Mouse (Mus musculus): ENCODE results near the gene Ache. TPM values are rescaled to one million over a fixed set of nuclear protein-coding genes. Genes with fewer than 3 reads are reported as not detected.
A peak's percentile ranks its signal among the peaks of the same experiment; 100 is the strongest.

Ache gene
- polyA plus RNA-seq, 1 experiment from 2014 or later: 23.5 TPM

DNA sequence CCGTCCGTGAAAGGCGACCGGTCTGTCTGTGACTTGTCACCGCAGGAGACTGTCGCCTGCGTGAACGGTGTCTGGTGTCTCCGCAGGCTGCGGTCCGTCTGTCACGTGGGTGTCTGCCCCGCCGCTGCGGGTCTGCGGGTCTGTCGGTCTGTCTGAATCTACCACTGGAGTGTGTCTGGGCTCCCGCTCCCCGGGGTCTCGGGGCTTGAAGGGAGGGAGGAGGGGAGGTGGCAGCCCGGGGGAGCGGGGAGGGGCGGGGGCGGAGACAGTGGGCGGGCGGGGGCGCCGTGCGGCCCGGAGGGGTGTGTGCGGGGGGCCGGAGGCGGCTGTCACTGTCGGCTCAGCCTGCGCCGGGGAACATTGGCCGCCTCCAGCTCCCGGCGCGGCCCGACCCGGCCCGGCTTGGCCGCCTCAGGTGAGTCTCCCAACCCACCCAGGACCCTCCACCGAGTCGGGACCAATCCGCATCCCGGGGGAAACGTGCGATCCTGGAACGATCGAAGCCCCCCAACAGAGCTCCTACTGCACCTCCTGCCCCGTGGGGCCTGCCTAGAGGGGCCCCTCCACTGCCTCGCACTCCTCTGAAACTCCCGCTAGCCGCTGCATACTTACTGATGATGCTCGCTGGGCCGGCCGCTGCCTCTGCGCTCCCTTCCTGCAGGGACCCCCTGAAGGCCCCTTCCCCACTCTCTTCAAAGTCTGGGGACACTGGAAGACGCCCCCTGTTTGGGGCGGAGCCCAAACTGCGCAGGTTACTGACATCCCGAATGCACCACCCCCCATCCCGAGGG lies 829 bp downstream of the Ache start:
- ATAC-seq (ENCODE audit: insufficient number of reproducible peaks, low FRiP score): peak; percentile 26; the same call in 1 of the 2 replicates
- H3K4me2 ChIP-seq: peak overlapping the region; percentile 86
- peak overlapping the region; percentile 69 for H3K9ac ChIP-seq
- H3K9me3 ChIP-seq (replicated peaks): no peaks in the 10 kb centered on the region
- peak overlapping the region; percentile 70 for H3K27ac ChIP-seq (ENCODE audit: poor library complexity, severe bottlenecking)
- H3K4me1 ChIP-seq (replicated peaks): peaks cover 44% of the 10 kb centered on the region
- under 1% methylated on average over 45 of the region's 65 CpGs for WGBS
- H3K4me3 ChIP-seq: peak overlapping the region; percentile 45
- no peaks in the 10 kb centered on the region for H3K36me3 ChIP-seq
- H3K27me3 ChIP-seq (replicated peaks): peaks cover 45% of the 10 kb centered on the region

DNA sequence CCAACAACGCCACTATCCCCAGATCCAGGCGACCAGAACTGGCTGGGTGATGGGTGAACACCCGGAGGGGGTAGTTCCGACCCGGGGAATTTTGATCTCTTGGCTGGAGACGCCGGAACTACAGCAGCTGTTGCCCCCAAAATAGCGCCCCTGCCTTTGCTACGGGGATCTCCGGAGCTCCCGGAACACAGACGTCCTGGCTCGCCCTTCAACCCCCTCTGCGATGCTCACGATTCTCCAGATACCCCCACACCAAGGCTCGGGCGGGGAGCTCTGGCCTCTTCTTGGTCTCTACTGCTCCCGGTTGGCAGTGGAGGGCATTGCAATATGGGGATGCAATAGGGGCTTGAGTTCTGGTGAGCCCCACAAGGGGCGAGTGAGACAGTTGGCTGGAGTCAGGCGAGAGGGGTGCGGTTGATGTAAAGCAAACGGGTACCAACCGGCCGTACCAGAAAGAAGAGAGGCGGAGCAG lies 1.7 kb downstream of the Ache start:
- WGBS: 1% methylated on average over 25 of the region's 25 CpGs
- peak overlapping the region; percentile 86 for H3K4me2 ChIP-seq
- H3K9me3 ChIP-seq (replicated peaks): no peaks in the 10 kb centered on the region
- ATAC-seq (ENCODE audit: insufficient number of reproducible peaks, low FRiP score): peak; percentile 7; the same call in 1 of the 2 replicates
- H3K9ac ChIP-seq: peak overlapping the region; percentile 69
- peaks cover 47% of the 10 kb centered on the region for H3K4me1 ChIP-seq (replicated peaks)
- peak overlapping the region; percentile 45 for H3K4me3 ChIP-seq
- H3K36me3 ChIP-seq: no peaks in the 10 kb centered on the region
- peak overlapping the region; percentile 70 for H3K27ac ChIP-seq (ENCODE audit: poor library complexity, severe bottlenecking)
- peaks cover 45% of the 10 kb centered on the region for H3K27me3 ChIP-seq (replicated peaks)

DNA sequence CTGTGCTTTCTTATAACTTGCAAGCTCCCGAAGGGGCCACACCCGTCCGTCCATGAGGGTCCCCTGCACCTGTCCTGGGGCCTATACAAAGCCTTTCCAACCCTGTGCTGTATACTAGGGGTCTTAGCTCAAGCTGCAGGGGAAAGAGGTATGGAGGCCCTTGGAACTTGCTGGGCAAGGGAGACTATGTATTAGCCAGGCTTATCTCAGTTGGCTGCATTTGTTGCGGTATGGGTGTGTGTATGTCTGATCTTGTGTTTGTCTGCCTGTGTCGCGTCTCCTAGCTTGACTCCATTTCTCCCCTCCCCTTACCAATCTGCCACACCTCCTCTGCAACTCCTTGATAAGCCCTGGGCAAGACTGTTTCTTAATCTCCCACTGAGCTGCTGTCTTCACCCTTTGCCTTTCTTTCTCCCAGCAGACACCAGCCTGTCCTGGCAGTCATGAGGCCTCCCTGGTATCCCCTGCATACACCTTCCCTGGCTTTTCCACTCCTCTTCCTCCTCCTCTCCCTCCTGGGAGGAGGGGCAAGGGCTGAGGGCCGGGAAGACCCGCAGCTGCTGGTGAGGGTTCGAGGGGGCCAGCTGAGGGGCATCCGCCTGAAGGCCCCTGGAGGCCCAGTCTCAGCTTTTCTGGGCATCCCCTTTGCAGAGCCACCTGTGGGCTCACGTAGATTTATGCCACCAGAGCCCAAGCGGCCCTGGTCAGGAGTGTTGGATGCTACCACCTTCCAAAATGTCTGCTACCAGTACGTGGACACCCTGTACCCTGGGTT lies 2.5 kb downstream of the Ache start:
- no peaks in the 10 kb centered on the region for H3K9me3 ChIP-seq (replicated peaks)
- H3K27me3 ChIP-seq (replicated peaks): peaks cover 45% of the 10 kb centered on the region
- ATAC-seq (ENCODE audit: insufficient number of reproducible peaks, low FRiP score): peak; percentile 48
- H3K4me2 ChIP-seq: peak overlapping the region; percentile 86
- peak overlapping the region; percentile 45 for H3K4me3 ChIP-seq
- H3K4me1 ChIP-seq (replicated peaks): peaks cover 48% of the 10 kb centered on the region
- WGBS: 40% methylated on average over 13 of the region's 13 CpGs
- H3K9ac ChIP-seq: peak overlapping the region; percentile 69
- no peaks in the 10 kb centered on the region for H3K36me3 ChIP-seq
- H3K27ac ChIP-seq (ENCODE audit: poor library complexity, severe bottlenecking): peak overlapping the region; percentile 70

DNA sequence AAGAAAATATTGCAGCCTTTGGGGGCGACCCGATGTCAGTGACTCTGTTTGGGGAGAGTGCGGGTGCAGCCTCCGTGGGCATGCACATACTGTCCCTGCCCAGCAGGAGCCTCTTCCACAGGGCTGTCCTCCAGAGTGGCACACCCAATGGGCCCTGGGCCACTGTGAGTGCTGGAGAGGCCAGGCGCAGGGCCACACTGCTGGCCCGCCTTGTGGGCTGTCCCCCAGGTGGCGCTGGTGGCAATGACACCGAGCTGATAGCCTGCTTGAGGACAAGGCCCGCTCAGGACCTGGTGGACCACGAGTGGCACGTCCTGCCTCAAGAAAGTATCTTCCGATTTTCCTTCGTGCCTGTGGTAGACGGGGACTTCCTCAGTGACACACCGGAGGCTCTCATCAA lies 3.4 kb downstream of the Ache start:
- Histone ChIP-seq H3K4me2 (peak overlapping the region; percentile 86), H3K9ac (peak overlapping the region; percentile 69; the same call in 1 of the 2 replicates), H3K4me3 (peak overlapping the region; percentile 27), H3K9me3 (replicated peaks) (no peaks in the 10 kb centered on the region), H3K36me3 (peaks cover 8% of the 10 kb centered on the region), H3K4me1 (replicated peaks) (peaks cover 56% of the 10 kb centered on the region), H3K27ac (ENCODE audit: poor library complexity, severe bottlenecking) (peak overlapping the region; percentile 41; the same call in 1 of the 2 replicates), H3K27me3 (replicated peaks) (peaks cover 45% of the 10 kb centered on the region)
- peak; percentile 58 for ATAC-seq (ENCODE audit: insufficient number of reproducible peaks, low FRiP score)
- WGBS: 21% methylated on average over 15 of the region's 15 CpGs

DNA sequence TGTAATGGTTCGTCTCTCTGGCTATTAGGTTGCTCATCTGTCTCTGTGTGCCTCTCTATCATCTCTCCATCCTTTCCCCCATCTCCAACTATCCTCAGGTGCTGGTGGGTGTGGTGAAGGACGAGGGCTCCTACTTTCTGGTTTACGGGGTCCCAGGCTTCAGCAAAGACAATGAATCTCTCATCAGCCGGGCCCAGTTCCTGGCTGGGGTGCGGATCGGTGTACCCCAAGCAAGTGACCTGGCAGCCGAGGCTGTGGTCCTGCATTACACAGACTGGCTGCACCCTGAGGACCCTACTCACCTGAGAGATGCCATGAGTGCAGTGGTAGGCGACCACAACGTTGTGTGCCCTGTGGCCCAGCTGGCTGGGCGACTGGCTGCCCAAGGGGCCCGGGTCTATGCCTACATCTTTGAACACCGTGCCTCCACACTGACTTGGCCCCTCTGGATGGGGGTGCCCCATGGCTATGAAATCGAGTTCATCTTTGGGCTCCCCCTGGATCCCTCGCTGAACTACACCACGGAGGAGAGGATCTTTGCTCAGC lies 4.1 kb downstream of the Ache start:
- no peak overlapping the region for H3K4me3 ChIP-seq
- ATAC-seq (ENCODE audit: insufficient number of reproducible peaks, low FRiP score): no peak
- peaks cover 45% of the 10 kb centered on the region for H3K27me3 ChIP-seq (replicated peaks)
- WGBS: 71% methylated on average over 15 of the region's 15 CpGs
- peaks cover 16% of the 10 kb centered on the region for H3K36me3 ChIP-seq
- no peaks in the 10 kb centered on the region for H3K9me3 ChIP-seq (replicated peaks)
- no peak overlapping the region for H3K9ac ChIP-seq
- H3K4me1 ChIP-seq (replicated peaks): peaks cover 56% of the 10 kb centered on the region
- H3K4me2 ChIP-seq: peak overlapping the region; percentile 86
- no peak overlapping the region for H3K27ac ChIP-seq (ENCODE audit: poor library complexity, severe bottlenecking)

DNA sequence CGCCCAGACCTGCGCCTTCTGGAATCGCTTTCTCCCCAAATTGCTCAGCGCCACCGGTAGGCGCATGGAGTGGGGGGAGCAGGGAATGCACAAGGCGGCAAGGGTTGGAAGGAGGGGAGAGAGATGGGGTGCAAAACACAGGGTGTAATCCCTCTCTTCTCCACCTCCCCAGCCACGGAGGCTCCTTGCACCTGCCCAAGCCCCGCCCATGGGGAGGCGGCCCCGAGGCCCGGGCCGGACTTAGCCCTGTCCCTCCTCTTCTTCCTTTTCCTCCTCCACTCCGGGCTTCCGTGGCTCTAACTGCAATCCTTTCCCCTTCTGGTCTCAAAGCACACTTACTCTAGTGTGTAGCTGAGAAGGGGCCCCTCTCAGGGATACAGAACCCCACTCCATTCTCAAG lies 6.0 kb downstream of the Ache start:
- peak overlapping the region; percentile 70 for H3K9ac ChIP-seq
- peak; percentile 39; the same call in 1 of the 2 replicates for ATAC-seq (ENCODE audit: insufficient number of reproducible peaks, low FRiP score)
- H3K4me1 ChIP-seq (replicated peaks): peaks cover 40% of the 10 kb centered on the region
- H3K27me3 ChIP-seq (replicated peaks): peaks cover 33% of the 10 kb centered on the region
- 2% methylated on average over 15 of the region's 15 CpGs for WGBS
- H3K4me3 ChIP-seq: peak overlapping the region; percentile 60
- peak overlapping the region; percentile 94 for H3K4me2 ChIP-seq
- peak overlapping the region; percentile 88 for H3K27ac ChIP-seq (ENCODE audit: poor library complexity, severe bottlenecking)
- no peaks in the 10 kb centered on the region for H3K9me3 ChIP-seq (replicated peaks)
- peaks cover 34% of the 10 kb centered on the region for H3K36me3 ChIP-seq

DNA sequence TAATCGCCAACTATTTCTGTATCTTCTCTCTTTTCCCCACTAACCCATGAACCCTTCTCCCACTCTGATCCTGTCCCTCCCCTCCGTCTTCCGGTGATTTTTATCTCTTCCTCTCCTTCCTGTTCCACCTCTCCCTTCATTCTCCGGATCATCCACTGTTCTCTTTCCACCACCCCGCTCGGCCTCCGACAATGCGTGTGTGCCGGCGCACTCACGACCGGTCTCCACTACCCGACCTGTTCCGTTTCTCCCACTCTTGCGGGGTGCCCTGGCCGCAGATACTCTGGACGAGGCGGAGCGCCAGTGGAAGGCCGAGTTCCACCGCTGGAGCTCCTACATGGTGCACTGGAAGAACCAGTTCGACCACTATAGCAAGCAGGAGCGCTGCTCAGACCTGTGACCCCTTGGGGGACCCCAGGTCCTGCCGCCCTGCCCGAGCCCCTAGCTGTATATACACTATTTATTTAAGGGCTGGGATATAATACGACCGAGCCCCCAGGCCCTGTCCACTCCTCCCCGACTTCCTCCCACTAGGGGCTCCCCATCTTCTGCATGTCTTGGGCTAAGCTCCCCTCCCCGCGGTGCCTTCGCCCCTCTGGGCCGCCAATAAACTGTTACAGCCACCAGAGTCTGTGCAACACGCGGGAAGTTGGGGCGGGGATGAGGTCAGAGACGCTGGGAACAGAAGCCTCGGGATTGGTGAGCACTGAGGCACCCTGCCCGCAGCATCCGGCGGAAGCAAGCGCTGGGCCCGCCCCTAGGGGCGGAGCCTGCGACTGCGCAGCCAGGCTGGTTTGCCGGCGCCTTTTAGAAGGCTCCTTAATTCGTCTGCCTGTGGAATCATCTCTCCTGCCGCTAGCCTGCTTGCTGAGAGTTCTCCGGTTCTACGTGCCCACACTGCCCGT lies 6.8 kb downstream of the Ache start, which contains the start of gene Ufsp1:
Gene Ufsp1 (plus strand): TSS at position 791 of the 905 bp plus-strand sequence.
- Histone ChIP-seq H3K36me3 (peaks cover 42% of the 10 kb centered on the region), H3K9ac (peak within 1 kb of the TSS; percentile 84), H3K9me3 (replicated peaks) (no peaks in the 10 kb centered on the region), H3K4me2 (peak within 1 kb of the TSS; percentile 94), H3K27ac (ENCODE audit: poor library complexity, severe bottlenecking) (peak within 1 kb of the TSS; percentile 88), H3K4me3 (peak within 1 kb of the TSS; percentile 60), H3K27me3 (replicated peaks) (peaks cover 27% of the 10 kb centered on the region), H3K4me1 (replicated peaks) (peaks cover 32% of the 10 kb centered on the region)
- under 1% methylated on average over 52 of the region's 52 CpGs for WGBS
- ATAC-seq (ENCODE audit: insufficient number of reproducible peaks, low FRiP score): peak; percentile 91

DNA sequence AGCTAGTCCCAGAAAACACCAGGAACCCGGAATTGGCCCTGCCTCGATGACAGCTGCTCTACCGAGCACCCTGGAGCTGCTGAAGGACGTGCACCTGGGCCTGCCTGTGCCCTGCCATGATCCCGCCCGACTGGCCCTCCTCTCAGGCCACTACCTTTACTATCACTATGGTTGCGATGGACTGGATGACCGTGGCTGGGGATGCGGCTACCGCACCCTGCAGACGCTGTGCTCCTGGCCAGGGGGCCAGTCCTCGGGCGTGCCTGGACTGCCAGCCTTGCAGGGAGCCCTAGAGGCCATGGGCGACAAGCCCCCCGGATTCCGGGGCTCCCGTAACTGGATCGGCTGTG lies 7.4 kb downstream of the Ache start:
- Histone ChIP-seq H3K4me2 (peak overlapping the region; percentile 94), H3K27ac (ENCODE audit: poor library complexity, severe bottlenecking) (peak overlapping the region; percentile 88), H3K9me3 (replicated peaks) (no peaks in the 10 kb centered on the region), H3K36me3 (peaks cover 49% of the 10 kb centered on the region), H3K4me1 (replicated peaks) (peaks cover 26% of the 10 kb centered on the region), H3K27me3 (replicated peaks) (peaks cover 21% of the 10 kb centered on the region), H3K4me3 (peak overlapping the region; percentile 60), H3K9ac (peak overlapping the region; percentile 80)
- ATAC-seq (ENCODE audit: insufficient number of reproducible peaks, low FRiP score): peak; percentile 27
- 7% methylated on average over 18 of the region's 18 CpGs for WGBS

DNA sequence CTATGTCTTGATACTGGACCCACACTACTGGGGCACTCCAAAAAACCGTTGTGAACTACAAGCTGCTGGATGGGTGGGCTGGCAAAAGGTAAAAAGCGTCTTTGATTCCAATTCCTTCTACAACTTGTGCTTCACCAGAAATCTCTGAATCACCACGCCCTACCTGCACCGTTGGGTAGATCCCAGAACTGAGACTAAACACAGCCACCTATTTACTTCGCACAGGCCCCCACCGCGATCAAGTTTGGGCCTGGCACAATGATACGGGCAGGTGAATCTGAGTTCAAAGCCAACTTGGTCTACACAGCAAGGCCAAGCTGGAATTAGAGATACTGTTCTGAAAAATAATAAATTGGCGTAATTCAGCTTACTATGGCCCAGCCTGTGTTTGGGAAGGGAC lies 8.0 kb downstream of the Ache start:
- no peak for ATAC-seq (ENCODE audit: insufficient number of reproducible peaks, low FRiP score)
- Histone ChIP-seq H3K4me2 (peak overlapping the region; percentile 94), H3K4me3 (peak overlapping the region; percentile 60), H3K4me1 (replicated peaks) (peaks cover 22% of the 10 kb centered on the region), H3K9ac (peak overlapping the region; percentile 80), H3K27ac (ENCODE audit: poor library complexity, severe bottlenecking) (peak overlapping the region; percentile 88; the same call in 1 of the 2 replicates), H3K36me3 (peaks cover 54% of the 10 kb centered on the region), H3K9me3 (replicated peaks) (no peaks in the 10 kb centered on the region), H3K27me3 (replicated peaks) (peaks cover 15% of the 10 kb centered on the region)
- 76% methylated on average over 9 of the region's 9 CpGs for WGBS

DNA sequence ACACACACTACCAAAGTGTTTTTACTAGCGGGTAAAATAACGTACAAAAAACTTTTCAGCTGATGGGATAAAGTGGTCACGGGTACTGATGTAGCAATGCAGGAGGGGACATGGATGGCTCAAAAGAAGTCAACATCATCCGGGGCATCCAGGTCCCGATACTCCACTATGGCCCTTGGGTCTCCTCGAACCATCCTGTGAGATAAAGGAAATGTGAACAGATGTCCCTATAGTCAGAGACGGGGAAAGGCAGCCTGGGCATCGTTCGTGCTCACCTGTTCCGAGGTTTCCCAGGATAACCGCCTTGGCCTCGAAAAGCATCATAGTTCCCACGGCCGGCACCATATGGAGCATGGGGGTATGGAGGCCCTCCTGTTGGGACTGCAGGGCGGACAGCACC lies 8.4 kb downstream of the Ache start:
- no peak for ATAC-seq (ENCODE audit: insufficient number of reproducible peaks, low FRiP score)
- Histone ChIP-seq H3K27me3 (replicated peaks) (peaks cover 11% of the 10 kb centered on the region), H3K36me3 (peaks cover 59% of the 10 kb centered on the region), H3K9me3 (replicated peaks) (no peaks in the 10 kb centered on the region), H3K4me1 (replicated peaks) (peaks cover 20% of the 10 kb centered on the region), H3K27ac (ENCODE audit: poor library complexity, severe bottlenecking) (no peak overlapping the region), H3K4me2 (no peak overlapping the region), H3K9ac (no peak overlapping the region), H3K4me3 (no peak overlapping the region)
- 90% methylated on average over 15 of the region's 15 CpGs for WGBS

All from heart, embryonic 12.5 days (tissue).